Mouse (Mus musculus): Measurements from ENCODE around the gene Rhbdf1. TPM values are rescaled to one million over a fixed set of nuclear protein-coding genes. Genes with fewer than 3 reads are reported as not detected.
"Not testable (repeated sequence)": the region's sequence is repeated elsewhere in the genome, so short reads cannot be mapped to it uniquely, and the experiment has no call there.

Gene Rhbdf1
- polyA plus RNA-seq, 1 experiment from 2014 or later: 23.1 TPM

DNA sequence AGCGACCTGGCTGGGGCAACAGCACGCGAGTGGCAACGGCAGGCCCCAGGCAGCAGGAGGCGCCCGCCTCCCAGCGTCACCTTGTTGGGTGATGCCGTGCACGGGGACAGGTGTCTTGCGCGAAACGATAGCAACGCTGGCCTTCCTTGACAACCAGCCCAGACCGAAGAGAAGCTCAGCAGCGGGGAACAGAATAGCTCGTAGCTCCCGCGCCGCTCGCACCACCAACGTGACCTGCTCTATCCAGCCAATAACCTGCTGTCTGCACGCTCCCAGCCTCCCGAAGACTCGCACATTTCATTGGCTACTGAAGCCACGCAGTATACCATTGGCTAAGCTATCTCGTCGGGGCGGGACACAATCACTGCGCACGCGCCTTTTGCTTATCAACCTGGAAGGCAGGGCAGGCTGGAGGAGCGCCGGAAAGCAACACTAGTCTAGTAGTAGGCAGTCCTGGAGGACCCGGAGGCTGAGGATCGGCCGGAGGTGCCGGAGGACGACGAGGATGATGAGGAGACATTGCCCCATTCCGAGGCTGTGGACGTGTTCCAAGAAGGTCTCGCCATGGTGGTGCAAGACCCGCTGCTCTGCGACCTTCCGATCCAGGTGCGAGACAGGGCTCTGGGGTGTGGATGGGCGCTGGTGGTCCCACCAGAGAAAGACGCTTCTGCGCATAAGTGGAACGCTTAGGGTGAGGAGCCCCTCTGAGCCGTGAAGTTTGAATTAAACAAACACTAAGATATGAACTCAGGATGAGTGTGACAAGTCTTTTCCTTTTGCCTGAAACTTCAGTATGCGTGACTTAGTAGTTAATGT is 16.8 kb downstream of the Rhbdf1 start, which contains the start of gene Snrnp25:
Gene Snrnp25, plus strand, starts transcription at position 358 of the 816 bp plus-strand sequence.
- peak within 1 kb of the TSS; percentile 52; the same call in 1 of the 2 replicates for H3K27ac ChIP-seq (replicated peaks; ENCODE audit: low read depth, low read length)
- H3K4me1 ChIP-seq (ENCODE audit: control insufficient read depth, insufficient read depth, low read length): peaks cover 3% of the 10 kb centered on the region; the same call in 1 of the 2 replicates
- peak within 1 kb of the TSS; percentile 67 for H3K4me2 ChIP-seq (ENCODE audit: low read depth, severe bottlenecking)
- H3K27me3 ChIP-seq (ENCODE audit: control insufficient read depth, insufficient read depth, low read length): no peaks in the 10 kb centered on the region
- peaks cover 15% of the 10 kb centered on the region for H3K36me3 ChIP-seq (ENCODE audit: control insufficient read depth, insufficient read depth, low read length)
- H3K9me3 ChIP-seq (ENCODE audit: control insufficient read depth, low read length): no peaks in the 10 kb centered on the region
- ATAC-seq (ENCODE audit: insufficient number of reproducible peaks, low FRiP score, low TSS enrichment, low read depth) (peak; percentile 100), DNase-seq (ENCODE audit: low spot score) (peak; percentile 95)
- H3K4me3 ChIP-seq (ENCODE audit: low read depth, low read length): peak within 1 kb of the TSS; percentile 71
- under 1% methylated on average over 52 of the region's 52 CpGs for WGBS
- peak within 1 kb of the TSS; percentile 80 for H3K9ac ChIP-seq (ENCODE audit: low read length)

DNA sequence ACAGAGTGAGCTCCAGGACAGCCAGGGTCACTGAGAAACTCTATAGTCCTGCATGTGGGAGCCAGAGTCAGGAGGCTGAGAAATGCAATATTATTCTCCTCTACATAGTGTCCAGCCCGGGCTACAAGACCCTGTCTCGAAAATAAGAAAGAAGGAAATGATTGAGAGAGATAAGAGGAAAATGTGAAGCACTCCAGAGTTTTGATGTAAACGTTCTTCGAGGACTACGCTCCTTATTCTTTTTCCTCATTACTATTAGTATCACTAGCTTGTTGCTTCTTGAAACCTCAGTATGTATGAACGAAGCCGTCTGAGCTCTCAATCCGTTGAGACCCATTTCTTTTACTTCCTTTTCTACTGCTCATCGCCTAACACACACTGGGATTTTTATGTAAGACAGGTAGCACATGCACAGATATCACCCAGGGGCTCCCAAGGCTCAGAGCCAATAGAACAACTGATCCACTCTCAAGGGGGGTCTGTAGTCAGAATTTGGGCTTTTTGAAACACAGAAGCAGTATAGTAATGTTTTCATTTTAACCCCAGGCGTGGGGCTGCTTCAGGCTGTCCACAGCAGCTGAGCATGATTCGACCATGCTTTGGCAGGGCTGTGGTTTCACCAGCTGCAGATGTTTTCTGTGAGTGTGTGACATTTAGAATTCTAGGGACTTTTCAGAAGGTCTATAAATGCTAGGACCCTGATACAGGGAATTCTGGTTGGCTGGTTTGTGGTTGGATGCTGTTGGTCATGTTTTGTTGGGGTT is 20.0 kb downstream of the Rhbdf1 start:
- Histone ChIP-seq H3K36me3 (ENCODE audit: control insufficient read depth, insufficient read depth, low read length) (no peaks in the 10 kb centered on the region), H3K27ac (replicated peaks; ENCODE audit: low read depth, low read length) (no peak overlapping the region), H3K27me3 (ENCODE audit: control insufficient read depth, insufficient read depth, low read length) (no peaks in the 10 kb centered on the region), H3K9ac (ENCODE audit: low read length) (no peak overlapping the region), H3K4me3 (ENCODE audit: low read depth, low read length) (no peak overlapping the region), H3K9me3 (ENCODE audit: control insufficient read depth, low read length) (no peaks in the 10 kb centered on the region), H3K4me2 (ENCODE audit: low read depth, severe bottlenecking) (no peak overlapping the region), H3K4me1 (ENCODE audit: control insufficient read depth, insufficient read depth, low read length) (peaks cover 3% of the 10 kb centered on the region; the same call in 1 of the 2 replicates)
- no peak for ATAC-seq (ENCODE audit: insufficient number of reproducible peaks, low FRiP score, low TSS enrichment, low read depth)
- no peak for DNase-seq (ENCODE audit: low spot score)
- 84% methylated on average over 11 of the region's 11 CpGs for WGBS

DNA sequence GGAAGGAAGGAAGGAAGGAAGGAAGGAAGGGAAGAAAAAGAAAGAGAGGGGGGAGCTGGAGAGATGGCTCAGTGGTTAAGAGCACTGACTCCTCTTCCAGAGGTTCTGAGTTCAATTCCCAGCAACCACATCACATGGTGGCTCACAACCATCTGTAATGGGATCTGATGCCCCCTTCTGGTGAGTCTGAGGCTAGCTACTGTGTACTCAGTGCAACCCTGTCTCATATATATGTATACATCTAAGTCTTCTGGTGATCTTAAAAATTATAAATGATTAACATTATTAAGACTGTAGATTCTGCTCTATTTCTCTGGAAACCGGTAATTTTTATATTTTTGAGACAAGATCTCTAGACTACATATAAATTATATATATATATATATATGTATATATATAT is 21.1 kb downstream of the Rhbdf1 start:
- not testable (repeated sequence) for H3K4me1 ChIP-seq (ENCODE audit: control insufficient read depth, insufficient read depth, low read length); H3K4me2 ChIP-seq (ENCODE audit: low read depth, severe bottlenecking); H3K27me3 ChIP-seq (ENCODE audit: control insufficient read depth, insufficient read depth, low read length); H3K4me3 ChIP-seq (ENCODE audit: low read depth, low read length); H3K36me3 ChIP-seq (ENCODE audit: control insufficient read depth, insufficient read depth, low read length); H3K9ac ChIP-seq (ENCODE audit: low read length); ATAC-seq (ENCODE audit: insufficient number of reproducible peaks, low FRiP score, low TSS enrichment, low read depth); DNase-seq (ENCODE audit: low spot score); H3K9me3 ChIP-seq (ENCODE audit: control insufficient read depth, low read length); H3K27ac ChIP-seq (replicated peaks; ENCODE audit: low read depth, low read length)
- 57% methylated on average over 1 of the region's 1 CpGs for WGBS

DNA sequence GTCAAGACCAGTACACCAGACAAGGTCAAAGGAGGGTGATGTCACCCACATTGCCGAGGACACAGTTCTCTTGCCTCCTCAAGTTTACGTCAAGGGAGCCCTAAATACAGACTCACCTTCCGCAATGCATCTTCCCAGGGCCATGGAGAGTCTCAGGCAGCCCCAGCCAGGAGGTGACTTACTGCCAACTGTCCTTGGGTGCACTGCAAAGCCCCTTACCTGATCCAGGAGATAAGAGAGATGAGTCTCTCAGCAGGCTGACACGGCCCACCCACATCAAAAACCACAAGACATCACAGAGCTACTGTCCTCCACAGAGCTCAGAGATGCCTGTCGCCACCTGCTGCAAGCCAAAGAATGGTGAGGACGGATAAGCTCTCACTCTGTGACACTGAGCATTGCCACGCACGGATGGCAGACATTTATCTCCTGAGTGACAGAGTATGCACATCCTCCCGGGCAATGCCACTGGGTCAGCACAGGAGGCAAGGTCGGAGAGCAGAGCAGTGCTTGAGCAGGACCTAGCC is 22.0 kb downstream of the Rhbdf1 start, which contains the start of gene Il9r:
Gene Il9r, minus strand, starts transcription at position 205 of the 527 bp plus-strand sequence.
- Histone ChIP-seq H3K27me3 (ENCODE audit: control insufficient read depth, insufficient read depth, low read length) (no peaks in the 10 kb centered on the region), H3K36me3 (ENCODE audit: control insufficient read depth, insufficient read depth, low read length) (no peaks in the 10 kb centered on the region), H3K4me3 (ENCODE audit: low read depth, low read length) (no peak within 1 kb of the TSS), H3K4me2 (ENCODE audit: low read depth, severe bottlenecking) (no peak within 1 kb of the TSS), H3K9ac (ENCODE audit: low read length) (no peak within 1 kb of the TSS), H3K27ac (replicated peaks; ENCODE audit: low read depth, low read length) (no peak within 1 kb of the TSS), H3K9me3 (ENCODE audit: control insufficient read depth, low read length) (no peaks in the 10 kb centered on the region), H3K4me1 (ENCODE audit: control insufficient read depth, insufficient read depth, low read length) (no peaks in the 10 kb centered on the region; the same call in 1 of the 2 replicates)
- DNase-seq (ENCODE audit: low spot score) (no peak), ATAC-seq (ENCODE audit: insufficient number of reproducible peaks, low FRiP score, low TSS enrichment, low read depth) (no peak)
- WGBS: 72% methylated on average over 10 of the region's 10 CpGs

DNA sequence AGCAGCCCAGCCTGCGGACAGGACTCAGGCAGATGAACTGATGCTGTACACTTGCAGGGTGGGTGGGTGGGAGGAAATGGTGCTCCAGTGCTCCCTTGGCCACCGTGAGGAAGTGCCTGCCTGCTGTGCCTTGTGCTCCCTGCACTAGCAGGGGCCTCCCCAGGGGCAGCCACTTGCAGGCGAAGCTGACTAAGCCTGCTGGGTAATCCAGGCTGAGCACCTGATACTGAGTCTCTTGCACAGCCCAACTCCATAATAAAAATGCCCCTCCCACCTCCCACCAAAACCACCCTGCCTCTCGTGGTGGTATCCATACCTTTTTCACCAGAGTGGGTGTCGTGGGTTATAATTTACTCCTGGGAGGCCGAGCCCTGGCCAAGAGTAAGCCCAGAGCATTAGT is 22.9 kb downstream of the Rhbdf1 start:
- Histone ChIP-seq H3K9me3 (ENCODE audit: control insufficient read depth, low read length) (no peaks in the 10 kb centered on the region), H3K4me2 (ENCODE audit: low read depth, severe bottlenecking) (no peak overlapping the region), H3K36me3 (ENCODE audit: control insufficient read depth, insufficient read depth, low read length) (no peaks in the 10 kb centered on the region), H3K27me3 (ENCODE audit: control insufficient read depth, insufficient read depth, low read length) (no peaks in the 10 kb centered on the region), H3K4me1 (ENCODE audit: control insufficient read depth, insufficient read depth, low read length) (no peaks in the 10 kb centered on the region), H3K27ac (replicated peaks; ENCODE audit: low read depth, low read length) (no peak overlapping the region), H3K9ac (ENCODE audit: low read length) (no peak overlapping the region), H3K4me3 (ENCODE audit: low read depth, low read length) (no peak overlapping the region)
- DNase-seq (ENCODE audit: low spot score) (no peak), ATAC-seq (ENCODE audit: insufficient number of reproducible peaks, low FRiP score, low TSS enrichment, low read depth) (no peak)
- 54% methylated on average over 6 of the region's 6 CpGs for WGBS

DNA sequence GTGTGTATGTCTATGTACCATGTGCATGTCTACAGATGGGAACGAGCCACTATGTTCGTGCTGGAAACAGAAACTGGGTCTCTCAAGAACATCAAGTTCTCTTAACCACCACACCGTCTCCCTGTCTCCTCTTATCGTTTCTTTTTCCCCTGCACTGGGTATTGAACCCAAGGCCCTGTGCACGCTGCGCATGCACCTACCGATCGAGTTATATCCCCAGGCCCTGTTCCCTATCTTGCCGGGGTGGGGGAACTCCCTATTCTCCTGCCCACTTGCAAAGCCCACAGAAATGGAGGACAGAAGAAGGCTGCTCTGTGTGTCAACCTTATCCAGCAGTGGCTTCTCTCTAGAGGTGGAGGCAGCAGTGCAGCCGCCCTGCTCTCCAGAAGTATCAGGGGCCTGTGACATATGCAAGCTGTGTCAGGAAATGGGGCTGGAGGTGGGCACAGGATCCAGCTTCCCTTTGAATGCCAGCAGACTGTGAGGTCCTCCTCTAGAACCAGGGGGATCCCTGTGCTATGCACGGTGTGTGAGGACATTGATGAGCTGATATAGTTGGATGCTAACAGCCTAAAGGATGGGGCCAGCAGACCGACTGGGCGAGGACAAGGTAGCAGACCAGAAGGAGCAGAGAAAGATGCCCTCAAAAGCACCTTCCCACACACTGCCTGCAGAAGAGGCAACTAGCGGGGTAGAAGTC is 23.7 kb downstream of the Rhbdf1 start:
- H3K9ac ChIP-seq (ENCODE audit: low read length): no peak overlapping the region
- no peaks in the 10 kb centered on the region for H3K4me1 ChIP-seq (ENCODE audit: control insufficient read depth, insufficient read depth, low read length)
- ATAC-seq (ENCODE audit: insufficient number of reproducible peaks, low FRiP score, low TSS enrichment, low read depth): no peak
- H3K4me3 ChIP-seq (ENCODE audit: low read depth, low read length): no peak overlapping the region
- no peaks in the 10 kb centered on the region for H3K36me3 ChIP-seq (ENCODE audit: control insufficient read depth, insufficient read depth, low read length)
- WGBS: 77% methylated on average over 14 of the region's 14 CpGs
- no peaks in the 10 kb centered on the region for H3K9me3 ChIP-seq (ENCODE audit: control insufficient read depth, low read length)
- no peak for DNase-seq (ENCODE audit: low spot score)
- no peak overlapping the region for H3K27ac ChIP-seq (replicated peaks; ENCODE audit: low read depth, low read length)
- H3K4me2 ChIP-seq (ENCODE audit: low read depth, severe bottlenecking): no peak overlapping the region
- H3K27me3 ChIP-seq (ENCODE audit: control insufficient read depth, insufficient read depth, low read length): no peaks in the 10 kb centered on the region

DNA sequence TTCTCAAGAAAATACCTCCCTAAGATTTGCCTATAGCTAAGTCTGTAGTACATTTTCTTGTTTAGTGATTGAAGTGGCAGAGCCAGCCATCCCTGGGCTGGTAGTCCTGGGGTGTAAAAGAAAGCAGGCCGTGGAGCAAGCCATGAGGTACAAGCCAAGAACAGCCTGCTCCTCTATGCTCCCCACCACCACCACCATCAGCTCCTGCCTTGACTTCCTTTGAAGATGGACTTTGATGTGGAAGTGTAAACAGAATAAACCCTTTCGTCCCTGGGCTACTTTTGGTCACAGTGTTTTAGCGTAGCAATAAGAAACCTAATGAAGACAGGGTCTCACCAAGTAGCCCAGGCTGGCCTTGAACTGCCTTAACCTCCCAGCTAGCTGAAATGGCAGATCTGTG is 24.3 kb downstream of the Rhbdf1 start:
- no peak for DNase-seq (ENCODE audit: low spot score)
- H3K4me3 ChIP-seq (ENCODE audit: low read depth, low read length): no peak overlapping the region
- 19% methylated on average over 3 of the region's 3 CpGs for WGBS
- H3K27me3 ChIP-seq (ENCODE audit: control insufficient read depth, insufficient read depth, low read length): no peaks in the 10 kb centered on the region
- no peaks in the 10 kb centered on the region for H3K9me3 ChIP-seq (ENCODE audit: control insufficient read depth, low read length)
- H3K9ac ChIP-seq (ENCODE audit: low read length): no peak overlapping the region
- no peak overlapping the region for H3K27ac ChIP-seq (replicated peaks; ENCODE audit: low read depth, low read length)
- no peak for ATAC-seq (ENCODE audit: insufficient number of reproducible peaks, low FRiP score, low TSS enrichment, low read depth)
- H3K36me3 ChIP-seq (ENCODE audit: control insufficient read depth, insufficient read depth, low read length): no peaks in the 10 kb centered on the region
- no peaks in the 10 kb centered on the region for H3K4me1 ChIP-seq (ENCODE audit: control insufficient read depth, insufficient read depth, low read length)
- no peak overlapping the region for H3K4me2 ChIP-seq (ENCODE audit: low read depth, severe bottlenecking)

DNA sequence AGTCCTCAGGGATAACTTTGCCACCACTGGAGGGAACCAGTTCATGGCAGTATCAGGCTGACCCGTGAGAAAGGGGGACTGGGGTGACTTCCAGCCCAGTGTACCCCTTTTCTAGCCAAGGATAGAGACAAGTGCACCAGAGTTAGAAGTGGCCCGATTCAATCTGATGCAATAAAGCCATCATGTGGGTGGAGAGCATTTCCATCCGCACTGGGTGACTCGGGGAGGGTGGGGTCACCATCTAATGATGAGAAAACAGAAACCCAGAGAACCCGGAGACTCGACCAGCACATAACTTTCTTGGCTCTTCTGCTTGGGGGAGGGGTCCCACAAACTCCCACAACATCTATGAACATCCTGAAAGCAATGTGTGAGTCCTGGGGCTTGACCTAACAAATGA is 25.4 kb downstream of the Rhbdf1 start:
- no peak overlapping the region for H3K4me2 ChIP-seq (ENCODE audit: low read depth, severe bottlenecking)
- WGBS: 67% methylated on average over 6 of the region's 6 CpGs

More for the DNA sequence above, 25.4 kb downstream of the Rhbdf1 start:
- ATAC-seq (ENCODE audit: insufficient number of reproducible peaks, low FRiP score, low TSS enrichment, low read depth) (no peak), DNase-seq (ENCODE audit: low spot score) (no peak)
- no peaks in the 10 kb centered on the region for H3K27me3 ChIP-seq (ENCODE audit: control insufficient read depth, insufficient read depth, low read length)
- no peaks in the 10 kb centered on the region for H3K4me1 ChIP-seq (ENCODE audit: control insufficient read depth, insufficient read depth, low read length)
- no peaks in the 10 kb centered on the region for H3K36me3 ChIP-seq (ENCODE audit: control insufficient read depth, insufficient read depth, low read length)
- no peak overlapping the region for H3K27ac ChIP-seq (replicated peaks; ENCODE audit: low read depth, low read length)
- no peak overlapping the region for H3K4me3 ChIP-seq (ENCODE audit: low read depth, low read length)
- H3K9ac ChIP-seq (ENCODE audit: low read length): no peak overlapping the region
- no peaks in the 10 kb centered on the region for H3K9me3 ChIP-seq (ENCODE audit: control insufficient read depth, low read length)
